Mouse (Mus musculus): ENCODE results near the gene Cipc.

The Cipc gene

GRCm38 (mm10) chr12:86931919-86932574, 14.8 kb upstream of the Cipc start:
- no peak for DNase-seq (ENCODE audit: low spot score)

DNA sequence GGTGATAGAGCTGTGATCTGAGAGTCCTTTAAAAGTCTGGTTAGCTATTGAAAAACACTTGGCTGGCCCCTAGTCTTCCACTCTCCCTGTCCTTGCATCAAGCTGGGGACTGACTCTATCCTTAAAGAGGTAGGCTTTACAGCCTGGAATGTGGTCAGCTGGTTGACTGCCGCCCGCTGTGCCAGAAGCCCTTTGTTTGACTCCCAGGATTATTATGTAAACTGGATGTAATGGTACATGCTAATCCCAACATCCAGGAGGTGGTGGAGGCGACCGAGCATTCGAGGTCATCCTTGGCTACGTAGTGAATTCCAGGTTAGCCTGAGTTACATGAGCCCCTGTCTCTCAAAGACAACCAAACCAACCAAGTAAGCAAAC, 14.3 kb upstream of the Cipc start:
- no peak for DNase-seq (ENCODE audit: low spot score)

GRCm38 (mm10) chr12:86934748-86935147, 12.1 kb upstream of the Cipc start:
- no peak for DNase-seq (ENCODE audit: low spot score)

DNA sequence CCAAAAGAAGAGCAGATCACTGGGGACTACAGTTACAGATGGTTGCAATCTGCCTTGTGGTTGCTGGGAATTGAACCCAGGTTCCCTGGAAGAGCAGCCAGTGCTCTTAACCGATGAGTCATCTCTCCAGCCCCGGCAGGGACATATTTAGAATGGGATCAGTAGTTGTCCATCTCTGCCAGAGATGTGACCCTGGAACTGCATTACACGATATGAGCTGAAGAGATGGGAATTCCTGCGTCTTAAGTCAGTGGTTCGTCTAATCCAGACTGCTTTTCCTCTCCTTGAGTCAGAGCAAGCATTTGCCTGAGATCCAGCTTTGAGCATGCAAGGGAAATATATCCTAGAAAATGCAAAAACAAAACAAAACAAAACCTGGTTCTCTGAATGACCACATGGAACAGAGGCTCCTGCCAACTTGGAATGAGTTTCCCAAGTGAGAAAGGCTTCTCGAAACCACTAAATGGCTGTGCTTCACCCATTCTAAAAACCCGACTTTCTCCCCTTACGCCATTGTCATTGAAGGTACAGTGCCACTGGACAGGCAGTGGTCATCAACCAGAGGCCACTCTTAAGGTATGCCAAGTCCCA, 11.1 kb upstream of the Cipc start:
- DNase-seq (ENCODE audit: low spot score), result no peak

DNA sequence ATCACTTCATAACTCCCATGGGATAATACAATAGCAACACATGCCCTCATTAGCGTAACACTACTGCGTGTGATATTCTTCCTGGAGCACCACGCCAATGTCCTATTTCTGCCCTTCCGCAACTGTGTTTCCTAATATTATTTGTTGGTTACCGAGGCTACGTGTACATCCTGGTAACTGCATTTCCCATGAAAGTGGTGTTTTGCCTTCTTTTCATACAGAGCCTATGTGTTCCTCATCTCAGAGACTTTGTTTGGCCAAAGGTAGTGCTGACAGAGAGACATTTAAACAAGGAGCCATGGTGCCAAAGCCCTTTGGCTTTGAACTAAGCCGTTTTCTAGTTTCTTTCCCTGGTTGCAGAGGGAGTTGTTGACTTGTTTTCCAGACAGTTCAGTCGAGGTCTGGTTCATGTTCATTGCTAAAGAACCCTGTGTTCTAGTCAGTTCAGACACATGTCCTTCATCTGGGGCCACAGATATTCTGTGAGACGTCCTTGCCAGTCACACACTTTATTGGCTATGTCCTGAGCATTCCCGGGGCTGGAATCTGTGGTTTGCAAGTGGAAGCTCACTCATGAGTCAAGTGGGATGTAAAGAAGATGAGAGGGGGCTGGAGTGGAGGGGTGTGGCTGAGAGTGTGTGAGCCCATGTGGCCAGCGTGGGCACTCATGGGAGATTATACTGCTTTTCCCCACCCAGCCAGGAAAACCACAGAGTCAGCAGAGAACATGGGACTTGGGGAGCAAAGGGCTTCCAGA, 10.1 kb upstream of the Cipc start:
- no peak for DNase-seq (ENCODE audit: low spot score)

DNA sequence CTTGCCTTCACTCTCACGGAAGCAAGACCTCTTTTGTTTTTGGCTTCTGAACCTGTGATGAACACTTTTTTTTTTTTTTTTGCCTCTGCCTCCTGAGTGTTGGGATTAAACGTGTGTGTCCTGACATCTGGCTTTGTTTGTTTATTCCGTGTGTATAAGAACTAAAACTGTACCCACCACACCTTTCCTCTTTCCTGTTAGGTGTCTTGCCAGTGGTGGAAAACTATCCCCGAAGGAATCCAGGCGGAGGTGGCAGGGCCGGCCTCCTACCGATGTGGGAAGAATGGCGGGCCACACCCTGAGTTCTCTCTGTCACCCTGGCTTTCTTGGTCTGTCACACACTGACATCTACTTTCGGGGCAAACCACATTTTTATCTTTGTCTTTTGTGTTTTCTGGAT, 8.3 kb upstream of the Cipc start:
- no peak for DNase-seq (ENCODE audit: low spot score)

DNA sequence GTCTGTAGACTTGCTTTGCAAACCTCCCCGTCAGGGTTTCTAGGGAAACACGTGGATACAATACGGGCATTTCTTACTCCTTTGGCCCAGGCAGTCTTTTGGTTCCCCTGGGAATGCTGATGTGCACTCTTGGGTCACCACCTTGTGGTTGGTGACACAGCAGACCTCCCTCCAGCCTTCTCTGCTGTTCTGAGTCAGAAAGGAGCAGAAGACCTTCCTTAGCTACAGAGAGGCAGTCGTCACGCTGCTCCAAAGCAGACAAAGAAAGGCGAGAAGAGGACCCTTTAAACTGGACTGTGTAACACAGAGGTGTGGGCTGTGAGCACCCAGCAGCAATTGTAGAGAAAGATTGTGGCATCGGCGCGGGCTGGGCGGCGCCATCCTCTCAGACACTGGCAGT, 5.7 kb upstream of the Cipc start:
- no peak for DNase-seq (ENCODE audit: low spot score)

- DNase-seq (ENCODE audit: low spot score), result no peak
Measured at GRCm38 (mm10) chr12:86941734-86942486, 4.9 kb upstream of the Cipc start.

- no peak for DNase-seq (ENCODE audit: low spot score)
Measured at GRCm38 (mm10) chr12:86943421-86943820, 3.4 kb upstream of the Cipc start.

GRCm38 (mm10) chr12:86945126-86945525, 1.7 kb upstream of the Cipc start:
- DNase-seq (ENCODE audit: low spot score), result peak; percentile 30

DNA sequence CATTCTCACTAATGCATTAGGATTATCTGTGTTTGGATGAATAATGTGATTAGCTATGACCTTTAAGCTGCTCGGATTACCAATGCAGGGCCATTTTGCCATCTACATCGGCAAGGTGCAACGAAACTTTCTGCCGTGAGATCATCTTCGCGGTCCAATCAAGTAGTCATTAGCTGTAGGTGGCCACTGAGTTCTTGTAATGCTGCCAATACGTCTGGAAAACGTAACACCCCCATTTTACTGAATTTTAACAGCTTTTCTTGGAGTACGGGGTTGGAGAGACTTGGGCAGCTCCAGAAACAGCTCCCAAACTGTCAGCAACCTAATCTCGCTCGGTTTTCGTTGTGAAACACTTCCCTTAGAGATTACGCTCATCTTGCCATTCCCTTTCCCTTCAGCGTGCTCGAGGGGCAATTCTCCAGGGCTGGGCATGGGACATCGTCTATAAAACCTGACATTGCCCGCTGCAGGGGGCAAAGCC, 502 bp upstream of the Cipc start:
- DNase-seq (ENCODE audit: low spot score), result no peak

- peak; percentile 29 for DNase-seq (ENCODE audit: low spot score)
Measured at GRCm38 (mm10) chr12:86947681-86948401, 998 bp downstream of the Cipc start.

DNA sequence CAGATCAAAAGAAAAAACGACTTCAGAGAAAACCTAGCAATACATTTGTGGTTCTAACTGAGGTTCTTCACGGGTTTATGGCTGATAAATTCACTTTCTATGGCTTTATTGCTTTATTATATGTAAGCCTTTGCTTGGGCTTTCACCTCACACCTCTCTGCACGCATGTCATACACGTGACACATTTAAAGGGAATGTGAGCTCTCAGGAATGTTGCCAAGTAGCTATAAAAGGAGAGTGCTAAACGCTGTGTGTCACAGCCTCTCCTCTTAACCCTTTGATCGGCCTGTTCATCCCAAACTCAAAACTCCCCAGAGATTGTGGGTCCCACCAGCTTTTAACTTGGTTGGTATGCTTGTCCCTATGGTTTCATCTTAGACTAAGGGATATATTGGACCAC, 1.8 kb downstream of the Cipc start:
- DNase-seq (ENCODE audit: low spot score), result no peak

- no peak for DNase-seq (ENCODE audit: low spot score)
Measured at GRCm38 (mm10) chr12:86949501-86949900, 2.7 kb downstream of the Cipc start.

- DNase-seq (ENCODE audit: low spot score), result no peak
Measured at GRCm38 (mm10) chr12:86950161-86950960, 3.5 kb downstream of the Cipc start.

GRCm38 (mm10) chr12:86950961-86951360, 4.1 kb downstream of the Cipc start:
- no peak for DNase-seq (ENCODE audit: low spot score)

DNA sequence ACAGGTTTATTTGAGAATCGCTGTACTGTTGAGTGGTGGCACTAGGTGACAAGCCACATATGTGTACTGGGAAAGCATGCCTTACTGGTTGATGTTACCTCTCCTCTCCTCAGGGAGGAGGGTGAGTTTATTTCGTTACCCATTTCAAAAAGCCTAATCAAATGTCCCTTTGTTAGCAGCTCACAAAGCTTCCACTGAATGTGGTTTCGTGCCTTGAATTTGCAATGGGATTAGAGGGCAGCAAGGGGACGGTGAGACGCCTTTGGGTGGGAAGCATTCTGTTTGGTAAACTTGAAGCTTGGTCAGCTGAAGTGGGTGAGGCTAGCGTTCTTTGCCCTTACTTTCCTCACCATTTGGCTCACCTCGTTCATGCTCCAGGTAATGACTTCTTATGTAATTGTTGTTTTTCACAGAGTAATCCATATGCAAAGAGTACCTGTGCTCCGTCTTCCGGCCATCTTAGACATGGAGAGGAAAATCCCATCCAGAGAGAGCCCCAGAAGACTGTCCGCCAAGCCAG, 5.5 kb downstream of the Cipc start:
- DNase-seq (ENCODE audit: low spot score), result no peak

GRCm38 (mm10) chr12:86955894-86956293, 9.1 kb downstream of the Cipc start:
- no peak for DNase-seq (ENCODE audit: low spot score)

GRCm38 (mm10) chr12:86958558-86958957, 11.7 kb downstream of the Cipc start:
- no peak for DNase-seq (ENCODE audit: low spot score)

DNA sequence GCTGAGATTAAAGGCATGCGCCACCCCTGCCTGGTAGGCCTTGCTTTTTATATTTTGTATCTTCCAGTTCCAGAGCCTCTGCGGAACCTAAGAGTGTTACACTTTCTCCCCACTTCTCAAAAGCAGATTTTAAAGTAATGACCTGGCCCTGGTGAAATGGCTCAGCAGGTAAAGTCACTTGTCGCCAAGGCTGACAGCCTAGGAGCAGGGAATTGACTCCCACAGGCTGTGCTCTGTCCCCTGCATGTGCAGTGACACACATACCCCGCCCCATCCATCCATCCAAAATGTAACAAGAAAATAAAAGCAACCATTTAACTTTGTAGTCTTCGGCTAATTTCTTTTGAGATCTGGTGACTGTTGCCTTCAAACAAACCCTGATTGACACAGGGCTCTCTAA, 12.8 kb downstream of the Cipc start:
- DNase-seq (ENCODE audit: low spot score), result no peak

DNA sequence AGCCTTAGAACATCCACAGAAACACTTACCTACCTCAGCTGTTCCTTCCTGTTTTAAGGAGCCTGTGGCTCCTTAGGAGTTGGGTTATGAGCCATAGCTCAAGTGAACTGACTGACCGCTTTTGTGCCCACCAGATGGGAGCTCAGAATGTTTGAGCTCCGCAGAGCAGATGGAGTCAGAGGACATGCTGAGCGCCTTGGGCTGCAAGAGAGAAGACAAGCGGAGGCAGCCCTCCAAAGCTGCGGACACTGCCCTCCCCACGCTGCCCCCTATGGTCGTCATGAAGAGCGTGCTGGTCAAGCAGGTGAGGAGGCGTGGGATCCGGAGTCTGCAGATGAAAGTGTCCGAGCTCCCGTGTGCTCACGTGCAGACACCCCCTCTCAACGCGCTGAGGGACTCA, 13.3 kb downstream of the Cipc start:
- DNase-seq (ENCODE audit: low spot score), result no peak

Data from ovary, postnatal 10 days (tissue).